Comparison of ENCODE assay signal across 8 mouse cellular contexts in the genomic region with DNA sequence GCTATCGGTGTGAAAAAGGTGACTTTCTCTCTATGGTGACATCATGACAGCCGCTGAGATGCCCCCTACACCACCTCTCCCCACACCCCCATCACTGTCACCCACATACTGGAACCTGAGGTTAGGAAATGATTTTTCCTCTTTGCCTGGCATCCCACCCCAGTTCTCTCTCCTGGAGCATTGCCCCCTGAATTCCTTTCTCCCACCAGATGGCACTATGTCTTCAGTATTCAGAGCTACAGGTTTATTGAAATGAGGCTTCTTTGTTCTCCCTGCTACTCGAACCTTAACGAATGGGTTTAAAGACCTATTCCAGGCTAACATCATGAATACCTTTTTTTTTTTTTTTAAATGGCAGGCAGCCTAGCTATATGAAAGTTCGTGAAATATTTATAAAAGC.
DNase-seq lines count a peak whose midpoint lies in the region; ATAC-seq lines count a peak whose summit lies in the region.

No protein-coding gene starts in this region.

- no peaks in the 10 kb centered on the region for H3K4me1 ChIP-seq in intestine, embryonic 15.5 days (replicated peaks)
- no peaks in the 10 kb centered on the region; the same call in 1 of the 2 replicates for H3K4me1 ChIP-seq in intestine, embryonic 16.5 days (ENCODE audit: control insufficient read depth, insufficient read depth, low read length)
- peaks cover 5% of the 10 kb centered on the region; the same call in 1 of the 2 replicates for H3K4me1 ChIP-seq in forebrain, embryonic 14.5 days (ENCODE audit: control insufficient read depth, insufficient read depth, low read length)

- H3K36me3 ChIP-seq in intestine, embryonic 15.5 days, result no peaks in the 10 kb centered on the region
- H3K36me3 ChIP-seq in intestine, embryonic 16.5 days (ENCODE audit: control insufficient read depth, insufficient read depth, low read length), result no peaks in the 10 kb centered on the region
- no peaks in the 10 kb centered on the region for H3K36me3 ChIP-seq in forebrain, embryonic 14.5 days (ENCODE audit: control insufficient read depth, insufficient read depth, low read length)

- no peak overlapping the region for H3K4me2 ChIP-seq in intestine, embryonic 15.5 days (replicated peaks)
- no peak overlapping the region for H3K4me2 ChIP-seq in intestine, embryonic 16.5 days (ENCODE audit: low read depth, low read length)
- H3K4me2 ChIP-seq in forebrain, embryonic 14.5 days (ENCODE audit: low read length), result no peak overlapping the region

- no peak overlapping the region for H3K27ac ChIP-seq in intestine, embryonic 15.5 days
- no peak overlapping the region for H3K27ac ChIP-seq in intestine, embryonic 16.5 days (ENCODE audit: low read length)
- no peak overlapping the region for H3K27ac ChIP-seq in forebrain, embryonic 14.5 days (ENCODE audit: low read depth, low read length)

- 39% methylated on average over 5 of the region's 5 CpGs for WGBS in intestine, embryonic 15.5 days
- 40% methylated on average over 5 of the region's 5 CpGs for WGBS in intestine, embryonic 16.5 days
- WGBS in forebrain, embryonic 14.5 days, result 31% methylated on average over 5 of the region's 5 CpGs

- H3K4me3 ChIP-seq in intestine, embryonic 15.5 days (replicated peaks), result no peak overlapping the region
- H3K4me3 ChIP-seq in intestine, embryonic 16.5 days (ENCODE audit: low read length), result no peak overlapping the region
- H3K4me3 ChIP-seq in forebrain, embryonic 14.5 days (ENCODE audit: low read depth, low read length), result no peak overlapping the region

- no peak overlapping the region for H3K9ac ChIP-seq in intestine, embryonic 15.5 days
- H3K9ac ChIP-seq in intestine, embryonic 16.5 days (ENCODE audit: low read depth, low read length), result no peak overlapping the region
- H3K9ac ChIP-seq in forebrain, embryonic 14.5 days (ENCODE audit: low read length), result no peak overlapping the region

- H3K27me3 ChIP-seq in intestine, embryonic 15.5 days (replicated peaks), result no peaks in the 10 kb centered on the region
- no peaks in the 10 kb centered on the region for H3K27me3 ChIP-seq in intestine, embryonic 16.5 days (replicated peaks; ENCODE audit: control insufficient read depth, insufficient read depth, low read length)
- H3K27me3 ChIP-seq in forebrain, embryonic 14.5 days (replicated peaks; ENCODE audit: control insufficient read depth, insufficient read depth, low read length), result no peaks in the 10 kb centered on the region

- peak; percentile 51 for DNase-seq in Muller cell, postnatal 12 days (ENCODE audit: inconsistent ontology term)
- DNase-seq in forebrain, embryonic 14.5 days (ENCODE audit: low spot score), result peak; percentile 93
- DNase-seq in layer of hippocampus, adult 11-12 months (ENCODE audit: low spot score), result peak; percentile 56
- DNase-seq in retina, postnatal 1 day, result peak; percentile 70
- no peak for DNase-seq in urinary bladder, postnatal 10 days (ENCODE audit: low spot score)
- DNase-seq in spleen, postnatal 10 days (ENCODE audit: low spot score in 2 of 2), result no peak

- peak; percentile 39; the same call in 1 of the 2 replicates for ATAC-seq in intestine, embryonic 15.5 days
- no peak for ATAC-seq in intestine, embryonic 16.5 days
- peak; percentile 89 for ATAC-seq in forebrain, embryonic 14.5 days

- H3K9me3 ChIP-seq in intestine, embryonic 15.5 days, result no peaks in the 10 kb centered on the region
- H3K9me3 ChIP-seq in intestine, embryonic 16.5 days (ENCODE audit: control insufficient read depth, low read length), result no peaks in the 10 kb centered on the region
- H3K9me3 ChIP-seq in forebrain, embryonic 14.5 days (replicated peaks; ENCODE audit: control insufficient read depth, low read length), result no peaks in the 10 kb centered on the region

Comparison
In these comparisons a context has a peak if more than half of its experiments do, and no peak if none do; other contexts are left out.
1. DNase-seq: peak in Muller cell, postnatal 12 days (single experiment), forebrain, embryonic 14.5 days (single experiment), layer of hippocampus, adult 11-12 months (single experiment) and retina, postnatal 1 day (single experiment); none in urinary bladder, postnatal 10 days (single experiment) and spleen, postnatal 10 days (0 of 2).